Mouse (Mus musculus) heart, adult 11 months (tissue): ENCODE data around the gene Cd8a.
A peak's percentile ranks its signal among the peaks of the same experiment; 100 is the strongest.

ENCODE experiments used
- DNase-seq: peaks from one replicate; pipeline ENCODE4 v3.0.0; 2022

The Cd8a gene

GRCm38 (mm10) chr6:71371085-71371605 is 2.1 kb upstream of the Cd8a start:
- DNase-seq = peak; percentile 57

- peak; percentile 83 for DNase-seq
Measured at GRCm38 (mm10) chr6:71372041-71372720, 1.0 kb upstream of the Cd8a start.

GRCm38 (mm10) chr6:71374311-71374829 is 1.1 kb downstream of the Cd8a start:
- DNase-seq = peak; percentile 84

- DNase-seq = peak; percentile 82
Measured at GRCm38 (mm10) chr6:71374921-71375320, 1.7 kb downstream of the Cd8a start.

GRCm38 (mm10) chr6:71376711-71377110 is 3.5 kb downstream of the Cd8a start:
- DNase-seq = no peak

- DNase-seq = peak; percentile 28
Measured at GRCm38 (mm10) chr6:71381654-71382053, 8.4 kb downstream of the Cd8a start.

- peak; percentile 21 for DNase-seq
Measured at GRCm38 (mm10) chr6:71390496-71390895, 17.3 kb downstream of the Cd8a start.

- peak; percentile 2 for DNase-seq
Measured at GRCm38 (mm10) chr6:71396016-71396415, 22.8 kb downstream of the Cd8a start.

- peak; percentile 11 for DNase-seq
Measured at GRCm38 (mm10) chr6:71396761-71397160, 23.5 kb downstream of the Cd8a start.

- no peak for DNase-seq
Measured at GRCm38 (mm10) chr6:71398829-71399609, 25.8 kb downstream of the Cd8a start.

GRCm38 (mm10) chr6:71414624-71415023 is 41.4 kb downstream of the Cd8a start:
- DNase-seq = peak; percentile 92

GRCm38 (mm10) chr6:71415446-71415845 is 42.2 kb downstream of the Cd8a start:
- DNase-seq = peak; percentile 76

GRCm38 (mm10) chr6:71418874-71419273 is 45.6 kb downstream of the Cd8a start:
- peak; percentile 89 for DNase-seq

- DNase-seq = no peak
Measured at GRCm38 (mm10) chr6:71420848-71421247, 47.6 kb downstream of the Cd8a start.

- DNase-seq = peak; percentile 70
Measured at GRCm38 (mm10) chr6:71422162-71422561, 48.9 kb downstream of the Cd8a start.

GRCm38 (mm10) chr6:71423116-71423515 is 49.9 kb downstream of the Cd8a start:
- no peak for DNase-seq

- DNase-seq = peak; percentile 3
Measured at GRCm38 (mm10) chr6:71425681-71426080, 52.5 kb downstream of the Cd8a start.

GRCm38 (mm10) chr6:71427996-71428725 is 54.9 kb downstream of the Cd8a start:
- peak; percentile 82 for DNase-seq
